Mouse (Mus musculus): ENCODE measurements around the gene Ifi209.
"Not testable (repeated sequence)": the region's sequence is repeated elsewhere in the genome, so short reads cannot be mapped to it uniquely, and the experiment has no call there.

Gene Ifi209

DNA sequence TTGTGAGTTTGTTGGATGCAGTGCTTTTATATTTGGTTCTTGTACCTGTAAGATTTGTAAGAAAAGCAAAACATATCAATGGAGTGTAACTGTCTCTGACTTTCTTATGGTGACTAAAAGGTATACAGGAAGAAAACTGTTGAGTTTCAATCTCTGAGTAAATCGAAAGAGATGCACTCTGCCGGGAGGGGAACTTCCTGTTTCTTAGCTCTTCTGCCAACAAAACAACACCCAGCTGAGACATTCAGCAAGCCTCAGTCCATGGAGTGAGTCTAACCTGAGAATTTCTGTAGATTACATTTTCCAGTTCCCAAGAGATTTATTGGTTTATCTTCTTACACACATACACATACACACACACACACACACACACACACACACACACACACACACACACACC, at the start of gene Ifi209:
Gene Ifi209 (plus strand): TSS at position 296 of the 400 bp plus-strand sequence.
- not testable (repeated sequence) for DNase-seq (ENCODE audit: low spot score in 2 of 2)

DNA sequence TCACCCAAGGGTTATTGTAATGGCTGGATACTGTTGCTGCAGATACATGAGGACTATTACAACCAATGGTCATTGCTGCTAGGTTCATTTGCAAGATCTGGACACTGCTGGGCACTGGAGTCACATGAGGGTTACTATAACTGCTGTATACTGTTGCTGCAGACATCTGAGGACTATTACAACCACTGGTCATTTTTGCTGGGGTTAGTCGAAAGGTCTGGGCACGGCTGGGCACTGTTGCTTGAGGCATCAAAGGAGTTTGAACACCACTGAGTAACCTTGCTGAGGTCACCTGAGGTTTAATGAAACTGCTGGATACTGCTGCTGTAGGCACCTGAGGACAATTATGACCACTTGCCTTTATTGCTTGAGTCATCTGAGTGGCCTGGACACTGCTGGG, 41.0 kb upstream of the Ifi209 start:
- DNase-seq (ENCODE audit: low spot score in 2 of 2), result not testable (repeated sequence)

DNA sequence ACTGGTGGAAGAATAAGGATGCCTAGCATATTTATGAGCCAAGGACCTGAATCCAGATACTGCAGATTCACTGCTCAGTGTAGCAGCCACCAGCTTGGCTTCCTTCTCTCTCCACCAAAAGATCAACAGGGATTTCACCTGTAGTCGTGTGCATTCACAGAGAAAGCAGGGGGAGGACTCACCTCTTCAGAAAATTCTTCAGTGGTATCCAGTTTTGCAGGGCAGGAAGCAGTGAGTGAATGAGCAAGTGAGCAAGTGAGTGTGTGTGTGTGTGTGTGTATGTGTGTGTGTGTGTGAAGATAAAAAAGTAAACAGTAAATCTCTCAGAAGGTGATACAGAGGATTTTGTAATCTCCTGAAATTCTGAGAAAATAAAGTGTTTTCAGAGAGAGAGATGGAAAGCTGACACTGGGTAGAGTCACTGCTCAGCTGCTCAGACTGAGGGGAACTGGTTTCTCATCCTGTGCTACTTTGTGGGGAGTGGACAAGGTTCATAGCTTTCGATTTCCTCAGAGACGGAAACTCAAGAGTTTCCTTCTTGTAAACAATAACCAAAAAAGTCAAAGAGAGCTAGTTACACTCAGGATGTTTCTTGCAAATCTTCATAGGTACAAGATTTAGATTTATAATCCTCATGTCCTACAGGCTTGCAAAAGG, 31.8 kb upstream of the Ifi209 start, which contains the start of gene Ifi213:
Gene Ifi213 (minus strand): TSS at position 437 of the 657 bp plus-strand sequence.
- DNase-seq (ENCODE audit: low spot score in 2 of 2), result not testable (repeated sequence)

DNA sequence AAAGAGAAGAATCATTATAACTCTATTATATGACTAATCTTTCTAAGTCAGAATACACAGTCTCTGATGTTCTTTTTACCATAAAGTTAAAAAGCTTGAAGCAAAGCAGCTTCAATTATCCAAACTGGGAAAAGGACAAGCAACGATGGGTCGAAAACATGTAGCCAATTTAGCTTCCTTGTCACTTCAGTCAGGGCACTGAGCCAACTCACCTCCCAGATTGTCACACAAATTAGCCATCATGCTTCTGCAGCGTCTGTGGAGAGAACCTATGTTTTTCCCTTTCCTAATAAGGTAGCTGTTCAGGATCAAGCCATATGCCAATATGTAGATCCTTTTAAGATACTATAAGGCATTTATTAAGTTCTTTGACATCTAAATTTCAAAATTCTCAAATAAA, 20.4 kb upstream of the Ifi209 start:
- DNase-seq (ENCODE audit: low spot score in 2 of 2), result not testable (repeated sequence)

DNA sequence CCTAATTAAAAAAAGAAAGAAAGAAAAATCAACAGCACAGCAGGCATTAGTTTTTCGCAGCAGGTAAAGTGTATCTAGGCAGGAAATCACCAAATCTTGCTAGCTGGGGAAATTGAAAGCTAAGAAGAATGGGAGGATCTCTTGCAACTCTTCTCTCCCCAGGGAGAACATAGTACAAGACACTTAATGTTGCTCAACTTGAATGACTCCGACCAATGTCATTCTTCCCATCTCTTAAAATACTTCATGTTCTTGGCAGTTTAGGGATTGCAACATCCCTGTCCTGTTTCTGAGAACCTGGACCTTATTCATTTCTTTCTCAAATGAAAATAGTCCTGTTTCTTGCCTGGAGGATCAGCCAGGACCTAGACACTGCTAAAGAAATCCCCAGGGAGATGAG, 8.5 kb upstream of the Ifi209 start:
- DNase-seq (ENCODE audit: low spot score in 2 of 2), result not testable (repeated sequence)

DNA sequence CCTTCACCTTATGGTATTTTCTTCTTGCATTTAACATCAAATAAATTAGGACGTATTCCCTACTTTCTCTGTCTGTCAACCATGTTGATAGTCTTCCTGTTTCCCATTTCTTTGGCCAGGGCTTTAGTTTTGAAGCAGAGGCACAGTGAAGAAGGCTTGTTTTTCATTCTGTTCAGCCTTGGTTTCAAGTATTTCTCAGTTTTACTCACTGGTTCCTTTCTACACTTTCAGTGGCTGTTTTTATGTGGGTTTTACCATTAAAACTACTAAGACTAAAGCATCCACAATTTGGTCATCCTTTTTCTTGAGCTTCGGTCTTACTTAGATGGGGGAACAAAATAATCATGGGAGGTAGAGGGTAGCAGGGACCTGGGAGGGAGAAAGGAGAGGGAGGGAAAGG, 6.7 kb upstream of the Ifi209 start:
- no peak for DNase-seq (ENCODE audit: low spot score in 2 of 2)

DNA sequence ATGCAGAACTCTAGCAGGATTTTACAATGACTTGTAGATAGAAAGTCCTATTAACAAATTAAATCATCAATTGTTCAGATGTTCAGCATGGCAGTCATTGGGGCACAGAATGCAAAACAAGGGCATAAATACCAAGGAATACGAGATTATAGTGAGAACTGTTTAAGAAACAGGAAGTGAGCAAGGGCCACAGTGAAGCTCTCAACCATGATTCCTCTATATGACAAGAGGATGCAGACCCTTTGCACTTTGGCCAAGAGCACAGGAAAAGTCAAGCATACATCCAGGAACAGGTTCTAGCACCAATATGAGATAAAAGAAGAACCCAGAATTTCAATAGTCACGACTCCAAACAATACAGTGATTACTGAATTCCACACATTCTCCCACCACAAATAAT, 4.0 kb upstream of the Ifi209 start:
- no peak for DNase-seq (ENCODE audit: low spot score in 2 of 2)

DNA sequence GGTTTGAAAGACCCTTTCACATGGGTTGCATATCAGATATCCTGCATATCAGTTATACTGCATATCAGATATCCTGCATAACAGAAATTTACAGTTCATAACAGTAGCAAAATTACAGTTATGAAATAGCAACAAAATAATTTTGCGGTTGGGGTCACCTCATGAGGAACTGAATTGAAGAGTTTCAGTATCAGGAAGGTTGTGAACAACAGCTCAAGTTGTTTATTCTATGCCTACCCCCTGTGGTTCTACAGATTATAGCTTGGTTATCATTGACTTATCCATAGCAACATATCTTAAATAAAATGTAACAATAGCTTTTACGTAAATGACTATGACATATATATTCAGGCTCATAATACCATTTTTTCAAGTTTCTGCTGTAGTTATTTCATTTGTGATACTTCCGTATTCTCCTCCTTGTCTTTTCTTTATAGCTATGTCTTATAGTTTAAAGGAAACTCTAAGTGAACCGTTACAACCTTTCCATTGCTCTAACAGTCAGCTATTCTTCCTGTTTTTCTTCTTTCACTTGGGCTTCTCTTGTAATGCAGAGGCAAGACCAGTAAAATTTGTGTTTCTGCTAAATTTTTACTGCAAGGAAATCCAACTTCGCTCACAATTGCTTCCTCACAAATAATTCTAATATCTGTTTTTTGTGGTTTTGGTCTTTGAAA, 3.4 kb downstream of the Ifi209 start:
- DNase-seq (ENCODE audit: low spot score in 2 of 2), result no peak

DNA sequence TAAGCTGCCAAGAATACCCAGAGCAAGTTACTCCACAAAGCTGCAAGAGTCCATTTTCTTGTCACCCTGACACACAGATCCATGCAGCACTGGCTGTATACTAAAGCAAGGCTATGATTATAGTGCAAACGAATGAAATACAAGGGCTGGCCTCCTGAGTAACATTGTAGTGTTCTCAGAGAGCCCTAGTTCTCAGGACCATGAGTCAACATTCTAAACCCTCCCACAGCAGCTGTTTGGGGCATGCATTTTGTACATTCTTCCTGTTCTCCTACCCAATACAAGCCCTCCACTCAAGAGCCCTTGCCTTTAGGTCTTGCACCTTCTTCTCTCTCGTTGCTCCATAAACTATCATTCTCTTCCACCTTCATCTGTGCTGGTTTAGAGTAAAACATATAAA, 14.7 kb downstream of the Ifi209 start:
- no peak for DNase-seq (ENCODE audit: low spot score in 2 of 2)

DNA sequence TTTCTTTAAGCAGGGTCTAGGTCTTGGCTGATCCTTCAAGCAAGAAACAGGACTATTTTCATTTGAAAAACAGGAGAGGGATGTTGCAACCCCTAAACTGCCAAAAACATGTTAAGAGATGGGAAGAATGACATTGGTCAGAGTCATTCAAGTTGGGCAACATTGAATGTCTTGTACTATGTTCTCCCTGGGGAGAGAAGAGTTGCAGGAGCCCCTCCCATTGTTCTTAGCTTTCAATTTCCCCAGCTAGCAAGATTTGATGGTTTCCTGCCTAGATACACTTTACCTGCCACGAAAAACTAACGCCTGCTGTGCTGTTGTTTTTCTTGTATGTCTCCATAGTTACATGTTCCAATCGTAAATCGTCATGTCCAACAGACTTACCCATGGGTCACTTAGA, 27.3 kb downstream of the Ifi209 start:
- DNase-seq (ENCODE audit: low spot score in 2 of 2), result no peak

DNA sequence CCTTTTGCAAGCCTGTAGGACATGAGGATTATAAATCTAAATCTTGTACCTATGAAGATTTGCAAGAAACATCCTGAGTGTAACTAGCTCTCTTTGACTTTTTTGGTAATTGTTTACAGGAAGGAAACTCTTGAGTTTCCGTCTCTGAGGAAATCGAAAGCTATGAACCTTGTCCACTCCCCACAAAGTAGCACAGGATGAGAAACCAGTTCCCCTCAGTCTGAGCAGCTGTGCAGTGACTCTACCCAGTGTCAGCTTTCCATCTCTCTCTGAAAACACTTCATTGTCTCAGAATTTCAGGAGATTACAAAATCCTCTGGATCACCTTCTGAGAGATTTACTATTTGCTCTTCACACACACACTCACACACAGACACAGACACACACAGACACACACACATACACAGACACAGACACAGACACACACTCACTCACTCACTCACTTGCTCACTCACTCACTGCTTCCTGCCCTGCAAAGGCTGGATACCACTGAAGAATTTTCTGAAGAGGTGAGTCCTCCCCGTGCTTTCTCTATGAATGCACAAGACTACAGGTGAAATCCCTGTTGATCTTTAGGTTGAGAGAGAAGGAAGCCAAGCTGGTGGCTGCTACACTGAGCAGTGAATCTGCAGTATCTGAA, 42.9 kb downstream of the Ifi209 start, which contains the start of gene Ifi208:
Gene Ifi208 (plus strand): TSS at position 218 of the 640 bp plus-strand sequence.
- DNase-seq (ENCODE audit: low spot score in 2 of 2), result not testable (repeated sequence)

DNA sequence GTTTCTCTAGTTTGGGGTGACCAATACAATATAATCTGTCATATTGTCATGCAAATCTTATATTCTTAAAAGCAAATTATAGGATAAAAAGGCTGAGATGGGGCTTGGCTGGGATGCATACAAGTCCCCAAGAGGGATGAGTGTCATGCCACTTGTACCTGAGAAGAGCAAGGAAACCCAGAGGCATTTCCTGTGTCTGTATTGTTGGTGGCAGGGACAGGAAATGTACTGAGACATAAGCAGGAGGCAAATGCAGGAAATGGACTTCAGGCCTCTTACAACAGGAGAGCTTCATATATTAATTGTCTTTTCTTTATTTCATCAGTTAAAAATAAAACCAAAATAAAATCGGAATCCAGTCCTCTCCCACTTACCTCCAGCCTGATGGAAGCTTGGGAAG, 47.9 kb downstream of the Ifi209 start:
- DNase-seq (ENCODE audit: low spot score in 2 of 2), result not testable (repeated sequence)

DNA sequence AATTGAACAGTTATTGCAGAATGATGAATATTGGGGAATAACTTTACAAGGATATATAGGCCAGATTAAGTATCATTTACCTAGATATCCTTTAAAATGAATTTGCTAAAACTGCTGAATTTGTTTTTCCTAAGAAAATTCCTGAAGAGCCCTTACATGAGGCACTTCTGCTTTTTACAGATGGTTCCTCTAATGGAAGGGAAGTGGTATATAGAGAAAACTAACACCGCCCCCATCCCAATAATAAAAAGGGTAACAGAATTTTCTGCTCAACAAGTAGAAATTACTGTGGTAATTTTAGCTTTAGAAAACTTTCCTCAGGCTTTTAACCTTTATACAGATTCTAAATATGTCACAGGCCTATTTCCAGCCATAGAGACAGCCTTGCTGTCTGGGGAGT, 63.6 kb downstream of the Ifi209 start:
- DNase-seq (ENCODE audit: low spot score in 2 of 2), result no peak
